Mouse (Mus musculus) CH12.LX (cell line): ENCODE measurements around the gene Fam168a. TPM values are rescaled to one million over a fixed set of nuclear protein-coding genes. Genes with fewer than 3 reads are reported as not detected.

Experiments
- DNase-seq: peaks from one replicate; pipeline ENCODE4 v3.0.0-alpha.2; 2013; ENCODE audit errors: extremely low read depth
- H3K27ac ChIP-seq: 2 replicates; pipeline ENCODE4 v1.5.1; 2012; ENCODE audit warnings: low read depth, mild to moderate bottlenecking, control low read depth, moderate library complexity; ENCODE audit not compliant: insufficient read depth
- H3K27me3 ChIP-seq: replicated peaks from 2 replicates; pipeline ENCODE3; 2012; ENCODE audit warnings: inconsistent platforms
- H3K36me3 ChIP-seq, 2 experiments: replicated peaks in 1 of 2; 2 replicates each; pipeline versions ENCODE3 to v1.6.1; 2012; ENCODE audit warnings: inconsistent platforms in 1 of 2, low read length in 1 of 2, mild to moderate bottlenecking in 1 of 2, mixed read lengths in 1 of 2, moderate library complexity in 1 of 2; ENCODE audit not compliant: control insufficient read depth in 1 of 2, insufficient read depth in 1 of 2
- H3K4me1 ChIP-seq, 2 experiments: 2 replicates each; pipeline ENCODE4 v1.6.1; 2012; ENCODE audit warnings: inconsistent platforms in 1 of 2, moderate library complexity in 1 of 2; ENCODE audit not compliant: insufficient read depth in 2 of 2, control insufficient read depth in 1 of 2
- H3K4me2 ChIP-seq: 2 replicates; pipeline ENCODE4 v1.6.1; 2012; ENCODE audit warnings: low read depth, mild to moderate bottlenecking, control low read depth; ENCODE audit not compliant: poor library complexity, insufficient read depth, severe bottlenecking
- H3K4me3 ChIP-seq, 3 experiments: fragments of 150-350 bp in 1 of 3; sonication (generic) in 1 of 3; replicated peaks in 1 of 3; 2 replicates each; pipeline versions ENCODE3 to v1.5.1; 2011 to 2012; ENCODE audit warnings: low read depth in 2 of 3, low read length in 2 of 3, mild to moderate bottlenecking in 2 of 3, moderate library complexity in 2 of 3, control low read depth in 1 of 3, improper control_type of control experiment in 1 of 3, inconsistent platforms in 1 of 3, mixed read lengths in 1 of 3; ENCODE audit not compliant: poor library complexity in 1 of 3
- H3K79me2 ChIP-seq: replicated peaks from 2 replicates; pipeline ENCODE4 v1.6.1; 2012; ENCODE audit warnings: mild to moderate bottlenecking, moderate library complexity; ENCODE audit not compliant: control insufficient read depth, poor library complexity, insufficient read depth, severe bottlenecking; ENCODE audit errors: extremely low read depth
- H3K9ac ChIP-seq: 2 replicates; pipeline ENCODE4 v1.6.1; 2012; ENCODE audit warnings: low read depth, mild to moderate bottlenecking, control low read depth, moderate library complexity; ENCODE audit not compliant: insufficient read depth
- H3K9me3 ChIP-seq: replicated peaks from 2 replicates; pipeline ENCODE3; 2012; ENCODE audit warnings: low read length, inconsistent platforms, mixed read lengths
- BHLHE40 ChIP-seq: IDR thresholded peaks from 2 replicates; pipeline ENCODE4 v1.6.1; 2011; ENCODE audit warnings: mild to moderate bottlenecking, low read depth, low read length, improper control_type of control experiment
- CHD1 ChIP-seq: IDR thresholded peaks from 2 replicates; pipeline ENCODE4 v1.6.1; 2012; ENCODE audit warnings: low read depth, low read length, improper control_type of control experiment, inconsistent platforms
- CHD2 ChIP-seq: IDR thresholded peaks from 2 replicates; pipeline ENCODE4 v1.6.1; 2011; ENCODE audit warnings: low read length, improper control_type of control experiment
- E2F4 ChIP-seq: IDR thresholded peaks from 2 replicates; pipeline ENCODE4 v1.6.1; 2011; ENCODE audit warnings: low read depth, low read length, improper control_type of control experiment; ENCODE audit not compliant: insufficient replicate concordance
- ELF1 ChIP-seq: IDR thresholded peaks from 2 replicates; pipeline ENCODE4 v1.6.1; 2014; ENCODE audit warnings: low read depth, mild to moderate bottlenecking, inconsistent platforms, low read length, improper control_type of control experiment
- ETS1 ChIP-seq: conservative IDR thresholded peaks from 2 replicates; pipeline ENCODE4 v1.6.1; 2012; ENCODE audit warnings: low read depth, mild to moderate bottlenecking, inconsistent platforms, low read length, improper control_type of control experiment, moderate library complexity
- JUN ChIP-seq: IDR thresholded peaks from 2 replicates; pipeline ENCODE4 v1.6.1; 2011; ENCODE audit warnings: low read depth, mild to moderate bottlenecking, low read length, improper control_type of control experiment, moderate library complexity; ENCODE audit not compliant: insufficient read depth
- KAT2A ChIP-seq: IDR thresholded peaks from 2 replicates; pipeline ENCODE4 v1.6.1; 2012; ENCODE audit warnings: low read length, improper control_type of control experiment, inconsistent platforms; ENCODE audit not compliant: insufficient replicate concordance
- MAZ ChIP-seq: IDR thresholded peaks from 2 replicates; pipeline ENCODE4 v1.6.1; 2012; ENCODE audit warnings: low read depth, mild to moderate bottlenecking, inconsistent platforms, low read length, improper control_type of control experiment, moderate library complexity
- MEF2A ChIP-seq: IDR thresholded peaks from 2 replicates; pipeline ENCODE4 v1.6.1; 2014; ENCODE audit warnings: low read depth, mild to moderate bottlenecking, inconsistent platforms, low read length, improper control_type of control experiment, borderline replicate concordance
- PAX5 ChIP-seq: IDR thresholded peaks from 2 replicates; pipeline ENCODE4 v1.6.1; 2012; ENCODE audit warnings: low read length, inconsistent platforms, mixed read lengths
- POLR2AphosphoS2 ChIP-seq: IDR thresholded peaks from 2 replicates; pipeline ENCODE4 v1.6.1; 2011; ENCODE audit warnings: low read depth, low read length, improper control_type of control experiment
- RCOR1 ChIP-seq: conservative IDR thresholded peaks from 2 replicates; pipeline ENCODE4 v1.6.1; 2012; ENCODE audit warnings: low read depth, mild to moderate bottlenecking, inconsistent platforms, low read length, improper control_type of control experiment
- SMC3 ChIP-seq: IDR thresholded peaks from 2 replicates; pipeline ENCODE4 v1.6.1; 2011; ENCODE audit warnings: low read depth, low read length, improper control_type of control experiment
- TBP ChIP-seq: conservative IDR thresholded peaks from 2 replicates; pipeline ENCODE4 v1.6.1; 2011; ENCODE audit warnings: low read depth, low read length, improper control_type of control experiment
- USF2 ChIP-seq: conservative IDR thresholded peaks from 2 replicates; pipeline ENCODE4 v1.6.1; 2011; ENCODE audit warnings: low read depth, low read length, improper control_type of control experiment
- ZC3H11A ChIP-seq: IDR thresholded peaks from 2 replicates; pipeline ENCODE4 v1.6.1; 2012; ENCODE audit warnings: low read depth, mild to moderate bottlenecking, inconsistent platforms, low read length, improper control_type of control experiment
- dilution Hi-C: fragments of 300-500 bp; cut with MboI; formaldehyde crosslinking; loops from 2 replicates; pipeline ENCODE4 v1.14.3; 2020; ENCODE audit warnings: low sequenced_read_pairs; ENCODE audit not compliant: extremely low pct_unique_long_range_greater_than_20kb, extremely low pct_ligation_motif_present
- in situ Hi-C: fragments of 300-500 bp; cut with MboI; formaldehyde crosslinking; loops from 3 replicates; pipeline ENCODE4 v1.14.3; 2019; ENCODE audit warnings: low sequenced_read_pairs, low pct_ligation_motif_present, low pct_unique_long_range_greater_than_20kb, mixed read lengths
- polyA plus RNA-seq: library from polyadenylated mRNA; unstranded; fragments of >175 nt; gene quantifications from 2 replicates; pipeline ENCODE4 v1.2.1, GENCODE M21; 2012; ENCODE audit warnings: low read depth; ENCODE audit not compliant: insufficient read length
- total RNA-seq, 2 experiments: library from RNA; depleted of rRNA; stranded (reverse); fragments of 300-350 nt in 1 of 2; fragments of >200 nt in 1 of 2; gene quantifications; 2 replicates each; pipeline ENCODE4 v1.2.3; 2012 to 2014

The Fam168a gene
- total and polyA plus RNA-seq, 3 experiments, result 4.0 to 15.0 (median 4.9) TPM

DNA sequence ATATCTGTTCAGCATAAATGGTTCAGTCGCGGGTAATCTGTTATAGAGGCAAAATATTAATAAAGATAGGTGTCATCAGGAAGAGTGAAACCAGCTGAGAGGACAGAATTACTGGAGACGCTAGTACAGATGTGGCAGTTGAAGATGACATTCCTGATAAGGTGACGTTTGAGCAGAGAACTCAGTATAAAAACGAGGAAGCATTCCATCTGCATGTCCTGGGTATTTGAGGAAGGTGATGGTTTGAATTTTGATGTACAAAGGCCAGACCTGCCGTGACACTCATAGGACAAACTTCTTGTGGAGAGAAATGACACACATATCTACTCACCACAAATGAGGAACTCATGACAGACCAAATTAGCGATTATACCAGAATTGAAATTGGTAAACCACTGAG lies 73.8 kb downstream of the Fam168a start:
- Histone ChIP-seq H3K79me2 (no peaks in the 10 kb centered on the region), H3K27ac (no peak overlapping the region), H3K9ac (no peak overlapping the region), H3K4me2 (no peak overlapping the region), H3K9me3 (no peaks in the 10 kb centered on the region)
- in situ Hi-C loops, result no loop called here
- no peak for TF ChIP-seq SMC3
- TF ChIP-seq ETS1, result no peak
- no peak for TF ChIP-seq TBP
- TF ChIP-seq POLR2AphosphoS2, result no peak
- no peak for TF ChIP-seq CHD1
- no peak for TF ChIP-seq PAX5
- TF ChIP-seq, all 38 proteins: peak for 0
- Histone ChIP-seq H3K27me3 (no peaks in the 10 kb centered on the region), H3K4me1 (peaks cover 0 to 3% of the 10 kb centered on the region in 2 experiments; a peak in 2 of 4 replicates), H3K4me3 (no peak overlapping the region), H3K36me3 (peaks cover 0 to 3% of the 10 kb centered on the region in 2 experiments)
- no peak for DNase-seq
- dilution Hi-C loops, result no loop called here

DNA sequence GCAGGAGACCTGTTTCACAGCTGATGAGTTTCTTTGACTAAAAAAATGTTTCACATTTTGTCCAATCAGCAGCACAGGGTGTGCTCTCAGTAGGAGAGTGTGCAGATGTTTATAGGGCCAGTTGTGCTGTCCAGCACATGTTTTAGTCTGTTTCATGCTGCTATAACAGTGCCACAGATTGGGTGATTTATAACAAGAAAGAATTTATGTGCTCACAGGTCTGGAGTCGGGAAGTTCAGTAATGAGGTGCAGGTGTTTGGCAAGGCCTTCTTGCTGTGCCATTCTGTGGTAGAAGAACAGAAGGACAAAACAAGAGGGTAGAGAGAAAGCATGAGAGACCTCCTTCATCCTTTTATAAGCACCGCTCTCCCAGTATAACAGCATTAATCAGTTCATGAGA lies 78.2 kb downstream of the Fam168a start:
- Histone ChIP-seq H3K36me3 (no peaks in the 10 kb centered on the region), H3K9me3 (no peaks in the 10 kb centered on the region), H3K79me2 (no peaks in the 10 kb centered on the region), H3K4me2 (no peak overlapping the region), H3K27ac (no peak overlapping the region), H3K9ac (no peak overlapping the region), H3K4me1 (peaks cover 0 to 6% of the 10 kb centered on the region in 2 experiments; a peak in 1 of 4 replicates), H3K27me3 (no peaks in the 10 kb centered on the region), H3K4me3 (no peak overlapping the region)
- dilution Hi-C loops (no loop called here), in situ Hi-C loops (no loop called here)
- no peak for DNase-seq
- TF ChIP-seq RCOR1, result no peak
- no peak for TF ChIP-seq MAZ
- TF ChIP-seq TBP, result no peak
- TF ChIP-seq E2F4, result no peak
- TF ChIP-seq ZC3H11A, result no peak
- no peak for TF ChIP-seq BHLHE40
- TF ChIP-seq MEF2A, result no peak
- no peak for TF ChIP-seq USF2
- no peak for TF ChIP-seq CHD1
- TF ChIP-seq CHD2, result no peak
- TF ChIP-seq ELF1, result no peak
- no peak for TF ChIP-seq KAT2A
- no peak for TF ChIP-seq JUN
